Mouse (Mus musculus) embryonic facial prominence, embryonic 14.5 days (tissue): ENCODE measurements at regions not wholly inside any gene's neighbourhood (a gene's known extent, or its start where the extent isn't known, plus 50 kb on each side); places are given as distances from the start of the nearest gene placed in this dataset.
"Not testable (repeated sequence)": the region's sequence is repeated elsewhere in the genome, so short reads cannot be mapped to it uniquely, and the experiment has no call there.

ENCODE experiments used
- ATAC-seq: fragments of 200-750 bp; cut with Nextera tagmentation; 2 replicates; pipeline ENCODE4 v1.8.0; 2017; ENCODE audit warnings: low read depth, moderate number of reproducible peaks, moderate TSS enrichment
- DNase-seq: peaks from one replicate; pipeline ENCODE4 v3.0.0-alpha.2; 2015; ENCODE audit warnings: low spot score
- H3K27ac ChIP-seq: fragments of 300-500 bp; sonication (generic); replicated peaks from 2 replicates; pipeline ENCODE4 v1.5.1; 2014; ENCODE audit warnings: low read depth, mild to moderate bottlenecking, low read length, moderate library complexity
- H3K27me3 ChIP-seq: fragments of 300-500 bp; sonication (generic); replicated peaks from 2 replicates; pipeline ENCODE4 v1.6.1; 2014; ENCODE audit warnings: low read length; ENCODE audit not compliant: control insufficient read depth, insufficient read depth
- H3K36me3 ChIP-seq: fragments of 300-500 bp; sonication (generic); 2 replicates; pipeline ENCODE4 v1.6.1; 2014; ENCODE audit warnings: low read length, mixed read lengths; ENCODE audit not compliant: control insufficient read depth, insufficient read depth
- H3K4me1 ChIP-seq: fragments of 300-500 bp; sonication (generic); 2 replicates; pipeline ENCODE4 v1.6.1; 2014; ENCODE audit warnings: antibody characterized with exemption, low read length; ENCODE audit not compliant: control insufficient read depth, insufficient read depth
- H3K4me2 ChIP-seq: fragments of 300-500 bp; sonication (generic); 2 replicates; pipeline ENCODE4 v1.6.1; 2014; ENCODE audit warnings: low read depth, mild to moderate bottlenecking, low read length, moderate library complexity, mixed read lengths
- H3K4me3 ChIP-seq: fragments of 300-500 bp; sonication (generic); 2 replicates; pipeline ENCODE4 v1.5.1; 2014; ENCODE audit warnings: low read depth, mild to moderate bottlenecking, low read length
- H3K9ac ChIP-seq: fragments of 300-500 bp; sonication (generic); 2 replicates; pipeline ENCODE4 v1.6.1; 2014; ENCODE audit warnings: low read depth, mild to moderate bottlenecking, low read length, moderate library complexity, mixed read lengths
- H3K9me3 ChIP-seq: fragments of 300-500 bp; sonication (generic); 2 replicates; pipeline ENCODE4 v1.6.1; 2016; ENCODE audit warnings: low read length; ENCODE audit not compliant: control insufficient read depth
- WGBS: fragments of 180-500 bp; shearing (Covaris S2); extraction: QIAGEN DNeasy Blood & Tissue Kit; methylation state at CpG from one replicate; pipeline ENCODE4 v1.1.7; 2014; 5-methylcytosine and 5-hydroxymethylcytosine counted together

GRCm38 (mm10) chr9:115436301-115436700 is 126.1 kb upstream of the Stt3b start:
- ATAC-seq = no peak

GRCm38 (mm10) chr9:115438234-115438633 is 128.0 kb upstream of the Stt3b start:
- H3K4me1 ChIP-seq, H3K4me2 ChIP-seq, H3K27me3 ChIP-seq, DNase-seq, H3K4me3 ChIP-seq, H3K9ac ChIP-seq, H3K27ac ChIP-seq, ATAC-seq, H3K36me3 ChIP-seq: not testable (repeated sequence)
- WGBS = 94% methylated on average over 22 of the region's 22 CpGs
- H3K9me3 ChIP-seq = peaks cover 15% of the 10 kb centered on the region; the same call in 1 of the 2 replicates

More at GRCm38 (mm10) chr9:115436301-115436700, 126.1 kb upstream of the Stt3b start:
- 84% methylated on average over 3 of the region's 3 CpGs for WGBS
- Histone ChIP-seq H3K9ac (no peak overlapping the region), H3K4me2 (no peak overlapping the region), H3K9me3 (peaks cover 15% of the 10 kb centered on the region; the same call in 1 of the 2 replicates), H3K4me1 (no peaks in the 10 kb centered on the region), H3K4me3 (no peak overlapping the region), H3K36me3 (no peaks in the 10 kb centered on the region), H3K27me3 (no peaks in the 10 kb centered on the region), H3K27ac (no peak overlapping the region)
- no peak for DNase-seq

- WGBS = 82% methylated on average over 11 of the region's 11 CpGs
- Histone ChIP-seq H3K27ac (no peak overlapping the region), H3K36me3 (no peaks in the 10 kb centered on the region), H3K27me3 (no peaks in the 10 kb centered on the region), H3K9ac (no peak overlapping the region), H3K9me3 (no peaks in the 10 kb centered on the region), H3K4me3 (no peak overlapping the region), H3K4me2 (no peak overlapping the region), H3K4me1 (no peaks in the 10 kb centered on the region)
- ATAC-seq (no peak), DNase-seq (no peak)
Observed at GRCm38 (mm10) chr9:115446681-115447080, 136.5 kb upstream of the Stt3b start.

- peak; percentile 74; the same call in 1 of the 2 replicates for ATAC-seq
- Histone ChIP-seq H3K9ac (no peak overlapping the region), H3K4me3 (no peak overlapping the region), H3K9me3 (no peaks in the 10 kb centered on the region), H3K27ac (no peak overlapping the region), H3K27me3 (no peaks in the 10 kb centered on the region), H3K4me1 (no peaks in the 10 kb centered on the region), H3K4me2 (no peak overlapping the region), H3K36me3 (no peaks in the 10 kb centered on the region)
- peak; percentile 28 for DNase-seq
- WGBS = 53% methylated on average over 5 of the region's 5 CpGs
Observed at GRCm38 (mm10) chr9:115450741-115451320, 140.6 kb upstream of the Stt3b start.

GRCm38 (mm10) chr9:115454771-115455170 is 144.6 kb upstream of the Stt3b start:
- Histone ChIP-seq H3K27ac (no peak overlapping the region), H3K4me2 (no peak overlapping the region), H3K4me3 (no peak overlapping the region), H3K27me3 (no peaks in the 10 kb centered on the region), H3K4me1 (no peaks in the 10 kb centered on the region), H3K9ac (no peak overlapping the region), H3K36me3 (no peaks in the 10 kb centered on the region), H3K9me3 (no peaks in the 10 kb centered on the region)
- ATAC-seq = no peak
- WGBS = 71% methylated on average over 7 of the region's 7 CpGs
- DNase-seq = no peak

GRCm38 (mm10) chr9:115456121-115456520 is 145.9 kb upstream of the Stt3b start:
- ATAC-seq (no peak), DNase-seq (no peak)
- Histone ChIP-seq H3K9ac (no peak overlapping the region), H3K27ac (no peak overlapping the region), H3K36me3 (no peaks in the 10 kb centered on the region), H3K4me1 (no peaks in the 10 kb centered on the region), H3K27me3 (no peaks in the 10 kb centered on the region), H3K9me3 (no peaks in the 10 kb centered on the region), H3K4me2 (no peak overlapping the region), H3K4me3 (no peak overlapping the region)
- 37% methylated on average over 3 of the region's 3 CpGs for WGBS

GRCm38 (mm10) chr9:115456638-115457037 is 146.4 kb upstream of the Stt3b start:
- no peak overlapping the region for H3K27ac ChIP-seq
- H3K4me1 ChIP-seq = no peaks in the 10 kb centered on the region
- H3K9ac ChIP-seq = no peak overlapping the region
- ATAC-seq (no peak), DNase-seq (peak; percentile 16)
- no peaks in the 10 kb centered on the region for H3K27me3 ChIP-seq
- no peaks in the 10 kb centered on the region for H3K36me3 ChIP-seq
- no peak overlapping the region for H3K4me3 ChIP-seq
- H3K4me2 ChIP-seq = no peak overlapping the region
- no peaks in the 10 kb centered on the region for H3K9me3 ChIP-seq
- WGBS = 22% methylated on average over 6 of the region's 6 CpGs

GRCm38 (mm10) chr9:115457889-115458710 is 147.9 kb upstream of the Stt3b start:
- no peak overlapping the region for H3K4me3 ChIP-seq
- whole genome bisulfite sequencing = 43% methylated on average over 21 of the region's 21 CpGs
- H3K4me2 ChIP-seq = no peak overlapping the region
- DNase-seq = peak; percentile 52
- peak; percentile 62; the same call in 1 of the 2 replicates for ATAC-seq
- no peaks in the 10 kb centered on the region for H3K36me3 ChIP-seq
- no peak overlapping the region for H3K9ac ChIP-seq
- no peaks in the 10 kb centered on the region for H3K27me3 ChIP-seq
- H3K4me1 ChIP-seq = no peaks in the 10 kb centered on the region
- H3K9me3 ChIP-seq = no peaks in the 10 kb centered on the region
- H3K27ac ChIP-seq = no peak overlapping the region
